Mouse (Mus musculus) heart, embryonic 12.5 days (tissue): ENCODE data around the gene Msl3l2. TPM values are rescaled to one million over a fixed set of nuclear protein-coding genes. Genes with fewer than 3 reads are reported as not detected.
A peak's percentile ranks its signal among the peaks of the same experiment; 100 is the strongest.

ENCODE experiments used
- ATAC-seq: fragments of 200-750 bp; cut with Nextera tagmentation; 2 replicates; pipeline ENCODE4 v1.8.0; 2017; ENCODE audit warnings: moderate TSS enrichment, moderate library complexity; ENCODE audit not compliant: insufficient number of reproducible peaks, low FRiP score
- H3K27ac ChIP-seq: fragments of 300-500 bp; sonication (generic); 2 replicates; pipeline ENCODE4 v1.5.1; 2016; ENCODE audit warnings: mild to moderate bottlenecking, moderate library complexity; ENCODE audit not compliant: poor library complexity, severe bottlenecking
- H3K27me3 ChIP-seq: fragments of 300-500 bp; sonication (generic); replicated peaks from 2 replicates; pipeline ENCODE4 v1.6.1; 2016; ENCODE audit warnings: mild to moderate bottlenecking, moderate library complexity
- H3K36me3 ChIP-seq: fragments of 300-500 bp; sonication (generic); 2 replicates; pipeline ENCODE4 v1.6.1; 2016; ENCODE audit warnings: mild to moderate bottlenecking, moderate library complexity
- H3K4me1 ChIP-seq: fragments of 300-500 bp; sonication (generic); replicated peaks from 2 replicates; pipeline ENCODE4 v1.6.1; 2016; ENCODE audit warnings: mild to moderate bottlenecking
- H3K4me2 ChIP-seq: fragments of 300-500 bp; sonication (generic); 2 replicates; pipeline ENCODE4 v1.6.1; 2016; ENCODE audit warnings: mild to moderate bottlenecking, moderate library complexity
- H3K4me3 ChIP-seq: fragments of 300-500 bp; sonication (generic); 2 replicates; pipeline ENCODE4 v1.5.1; 2016; ENCODE audit warnings: mild to moderate bottlenecking
- H3K9ac ChIP-seq: fragments of 300-500 bp; sonication (generic); 2 replicates; pipeline ENCODE4 v1.6.1; 2016; ENCODE audit warnings: mild to moderate bottlenecking, moderate library complexity
- H3K9me3 ChIP-seq: fragments of 300-500 bp; sonication (generic); replicated peaks from 2 replicates; pipeline ENCODE4 v1.6.1; 2016; ENCODE audit warnings: mild to moderate bottlenecking, moderate library complexity
- WGBS: fragments of 180-500 bp; shearing (Covaris S2); methylation state at CpG from one replicate; pipeline ENCODE4 v1.1.7; 2016; 5-methylcytosine and 5-hydroxymethylcytosine counted together
- polyA plus RNA-seq: library from polyadenylated mRNA; unstranded; fragments of >200 nt; fragmentation: Nextera tagmentation; extraction: Ambion mirVana; gene quantifications from 2 replicates; pipeline ENCODE4 v1.2.1, GENCODE M21; 2016

Gene Msl3l2
- polyA plus RNA-seq, 1 experiment from 2014 or later, result 9.5 TPM

DNA sequence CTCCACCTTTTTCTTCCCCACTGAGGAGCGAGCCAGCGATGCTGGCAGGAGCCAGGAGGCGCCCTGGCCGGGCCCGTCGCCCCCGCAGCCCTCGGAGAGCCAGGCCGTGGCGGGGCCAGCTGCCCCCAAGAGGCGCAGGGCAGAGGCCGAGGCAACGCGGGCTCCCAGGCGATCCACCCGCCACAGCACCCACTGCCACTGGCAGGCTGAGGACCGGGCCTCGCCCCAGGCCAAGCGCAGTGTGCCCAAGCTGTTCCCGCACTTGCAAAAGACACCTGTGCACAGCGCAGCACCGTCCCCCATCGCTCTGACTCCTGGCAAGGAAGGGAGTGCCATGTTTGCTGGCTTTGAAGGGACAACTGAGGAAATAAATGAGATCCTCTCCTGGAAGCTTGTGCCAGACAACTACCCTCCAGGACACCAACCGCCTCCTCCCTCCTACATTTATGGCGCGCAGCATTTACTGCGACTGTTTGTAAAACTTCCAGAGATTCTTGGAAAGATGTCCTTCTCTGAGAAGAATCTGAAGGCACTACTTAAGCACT, 9.0 kb downstream of the Msl3l2 start:
- Histone ChIP-seq H3K9ac (peak overlapping the region; percentile 79), H3K9me3 (no peaks in the 10 kb centered on the region), H3K4me2 (peak overlapping the region; percentile 88), H3K27ac (peak overlapping the region; percentile 46), H3K4me3 (peak overlapping the region; percentile 63), H3K27me3 (no peaks in the 10 kb centered on the region), H3K36me3 (no peaks in the 10 kb centered on the region), H3K4me1 (peaks cover 9% of the 10 kb centered on the region)
- 15% methylated on average over 27 of the region's 27 CpGs for WGBS
- peak; percentile 59 for ATAC-seq

DNA sequence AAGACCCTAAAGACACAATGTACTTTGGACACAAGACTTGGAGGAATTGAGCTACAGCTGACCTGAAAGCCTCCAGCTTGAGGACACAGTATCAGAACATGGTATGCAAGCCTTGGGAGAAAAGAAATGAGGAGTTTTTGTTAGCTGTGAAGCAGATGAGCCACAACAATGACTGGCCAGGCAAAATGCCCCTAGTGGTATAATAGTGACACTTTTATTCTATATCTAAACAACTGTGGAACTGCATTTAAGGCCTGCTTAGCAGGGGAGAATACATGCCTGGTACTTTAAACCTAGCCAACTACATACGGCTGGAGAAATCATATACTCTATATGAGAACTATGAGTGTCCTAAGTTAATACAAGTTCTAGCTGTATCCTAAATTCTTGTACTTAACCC, 20.3 kb downstream of the Msl3l2 start:
- no peak overlapping the region for H3K9ac ChIP-seq
- no peaks in the 10 kb centered on the region for H3K9me3 ChIP-seq
- H3K27me3 ChIP-seq, result no peaks in the 10 kb centered on the region
- no peak overlapping the region for H3K27ac ChIP-seq
- no peaks in the 10 kb centered on the region for H3K36me3 ChIP-seq
- H3K4me1 ChIP-seq, result no peaks in the 10 kb centered on the region
- no peak overlapping the region for H3K4me2 ChIP-seq
- no peak for ATAC-seq
- WGBS, result 91% methylated on average over 1 of the region's 1 CpGs
- no peak overlapping the region for H3K4me3 ChIP-seq

DNA sequence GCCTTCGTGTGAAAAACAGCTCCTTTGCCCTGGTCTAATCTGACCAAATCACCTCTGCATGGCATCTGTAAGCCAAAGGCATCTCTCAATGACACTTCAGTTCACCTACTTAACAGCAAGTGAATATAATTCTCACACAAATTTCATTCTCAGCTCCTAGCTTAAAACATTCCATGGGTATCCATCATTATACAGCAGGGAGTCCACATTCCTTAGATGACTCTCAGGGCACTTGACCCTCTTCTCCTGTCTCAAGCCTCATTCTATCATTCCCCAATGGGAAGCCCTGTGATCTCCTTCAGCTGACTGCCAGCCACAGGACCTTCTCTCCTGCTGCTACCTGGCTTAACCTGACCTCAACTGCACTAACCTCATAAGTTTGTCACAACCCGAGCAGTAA, 22.9 kb downstream of the Msl3l2 start:
- H3K27ac ChIP-seq, result no peak overlapping the region
- ATAC-seq, result no peak
- 66% methylated on average over 2 of the region's 2 CpGs for WGBS

DNA sequence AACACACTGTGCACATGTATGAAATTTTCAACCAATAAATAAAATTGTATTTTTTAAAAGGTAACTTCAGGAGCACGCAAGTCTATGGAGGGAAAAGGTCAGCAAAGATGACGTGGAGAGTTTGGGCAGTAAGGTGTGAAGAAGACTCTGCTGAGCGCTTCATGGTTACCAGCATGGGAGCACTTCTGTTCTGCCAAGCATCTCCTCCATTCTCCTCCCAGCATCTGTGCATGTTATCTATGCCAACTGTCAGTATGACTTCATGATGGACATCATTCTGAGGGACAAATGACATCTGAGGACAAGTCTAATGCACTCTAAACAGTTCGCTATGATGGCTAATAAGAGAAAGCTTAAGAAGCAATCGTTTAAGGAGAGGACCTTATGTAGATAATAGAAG, 30.5 kb downstream of the Msl3l2 start:
- Histone ChIP-seq H3K4me3 (no peak overlapping the region), H3K36me3 (no peaks in the 10 kb centered on the region), H3K4me2 (no peak overlapping the region), H3K9ac (no peak overlapping the region), H3K9me3 (no peaks in the 10 kb centered on the region), H3K27ac (no peak overlapping the region), H3K27me3 (no peaks in the 10 kb centered on the region), H3K4me1 (no peaks in the 10 kb centered on the region)
- WGBS, result 88% methylated on average over 5 of the region's 5 CpGs
- no peak for ATAC-seq

More for the DNA sequence above, 22.9 kb downstream of the Msl3l2 start:
- Histone ChIP-seq H3K4me2 (no peak overlapping the region), H3K4me3 (no peak overlapping the region), H3K27me3 (no peaks in the 10 kb centered on the region), H3K4me1 (no peaks in the 10 kb centered on the region), H3K9me3 (no peaks in the 10 kb centered on the region), H3K36me3 (no peaks in the 10 kb centered on the region), H3K9ac (no peak overlapping the region)

DNA sequence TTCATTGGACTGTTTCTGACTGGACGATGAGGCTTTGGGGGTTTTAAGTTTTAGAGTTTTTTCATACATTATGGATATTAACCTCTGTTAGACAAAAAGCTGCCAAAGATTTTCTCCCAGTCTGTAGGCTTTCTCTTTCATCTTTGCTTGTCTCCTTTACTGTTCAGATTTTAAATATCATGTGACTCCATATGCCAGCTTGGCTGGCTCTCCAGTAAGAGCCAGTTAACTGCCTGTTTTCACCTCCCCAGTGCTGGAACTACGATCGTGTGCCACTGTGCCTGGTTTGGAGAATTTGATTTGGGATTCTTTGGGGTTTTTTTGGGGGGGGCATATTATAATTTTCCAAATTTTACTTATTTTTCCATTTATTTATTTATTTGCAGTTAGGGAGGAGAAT, 42.2 kb downstream of the Msl3l2 start:
- WGBS, result 86% methylated on average over 3 of the region's 3 CpGs
- Histone ChIP-seq H3K9me3 (no peaks in the 10 kb centered on the region), H3K4me2 (no peak overlapping the region)

DNA sequence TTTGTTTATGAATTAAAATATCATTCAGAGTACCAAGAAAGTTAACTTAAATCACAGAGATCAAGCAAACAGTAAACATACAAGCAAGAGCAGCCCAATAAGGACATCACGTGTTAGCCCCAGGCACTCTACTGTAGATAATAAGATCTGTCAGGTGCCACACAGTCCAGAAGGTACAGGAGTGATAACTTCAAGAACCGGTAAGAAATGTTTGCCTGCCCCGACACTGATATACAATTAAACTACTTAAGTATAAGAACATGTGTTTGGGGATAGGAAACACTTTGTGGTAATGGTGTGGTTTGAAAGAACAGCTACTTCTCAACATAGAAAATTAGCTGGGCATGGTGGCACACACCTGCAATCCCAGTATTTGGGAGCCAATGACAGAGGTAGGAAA, 50.2 kb downstream of the Msl3l2 start:
- no peak overlapping the region for H3K4me3 ChIP-seq
- H3K4me2 ChIP-seq, result no peak overlapping the region
- H3K36me3 ChIP-seq, result peaks cover 2% of the 10 kb centered on the region; the same call in 1 of the 2 replicates
- H3K27ac ChIP-seq, result no peak overlapping the region
- no peaks in the 10 kb centered on the region for H3K4me1 ChIP-seq
- no peak overlapping the region for H3K9ac ChIP-seq
- WGBS, result 78% methylated on average over 3 of the region's 3 CpGs
- ATAC-seq, result no peak
- no peaks in the 10 kb centered on the region for H3K27me3 ChIP-seq
- H3K9me3 ChIP-seq, result no peaks in the 10 kb centered on the region

More for the DNA sequence above, 42.2 kb downstream of the Msl3l2 start:
- Histone ChIP-seq H3K4me1 (no peaks in the 10 kb centered on the region), H3K9ac (no peak overlapping the region), H3K4me3 (no peak overlapping the region), H3K27me3 (no peaks in the 10 kb centered on the region), H3K36me3 (peaks cover 3% of the 10 kb centered on the region; the same call in 1 of the 2 replicates), H3K27ac (no peak overlapping the region)
- no peak for ATAC-seq

DNA sequence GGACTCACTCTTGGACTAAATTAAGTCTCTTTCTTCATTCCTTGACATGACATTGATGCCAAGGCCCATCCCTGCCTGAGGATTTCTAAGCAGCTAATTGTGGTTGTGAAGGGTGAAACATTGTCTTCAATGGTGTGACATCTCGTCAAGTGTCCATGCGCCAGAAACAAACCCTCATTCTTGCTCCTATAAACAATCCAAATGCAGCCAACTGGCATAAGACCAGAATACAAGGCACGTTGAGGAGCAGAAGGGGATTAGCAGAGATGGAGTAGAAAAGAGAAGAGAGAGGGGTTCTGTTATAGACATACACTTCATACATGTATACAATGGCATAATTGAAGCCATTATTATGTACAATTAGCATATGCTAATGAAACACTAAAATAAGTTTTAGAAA, 51.5 kb downstream of the Msl3l2 start:
- Histone ChIP-seq H3K4me2 (no peak overlapping the region), H3K9ac (no peak overlapping the region), H3K4me1 (no peaks in the 10 kb centered on the region), H3K27ac (no peak overlapping the region), H3K27me3 (no peaks in the 10 kb centered on the region), H3K4me3 (no peak overlapping the region), H3K9me3 (no peaks in the 10 kb centered on the region), H3K36me3 (no peaks in the 10 kb centered on the region)
- WGBS, result 93% methylated on average over 3 of the region's 3 CpGs
- ATAC-seq, result no peak

DNA sequence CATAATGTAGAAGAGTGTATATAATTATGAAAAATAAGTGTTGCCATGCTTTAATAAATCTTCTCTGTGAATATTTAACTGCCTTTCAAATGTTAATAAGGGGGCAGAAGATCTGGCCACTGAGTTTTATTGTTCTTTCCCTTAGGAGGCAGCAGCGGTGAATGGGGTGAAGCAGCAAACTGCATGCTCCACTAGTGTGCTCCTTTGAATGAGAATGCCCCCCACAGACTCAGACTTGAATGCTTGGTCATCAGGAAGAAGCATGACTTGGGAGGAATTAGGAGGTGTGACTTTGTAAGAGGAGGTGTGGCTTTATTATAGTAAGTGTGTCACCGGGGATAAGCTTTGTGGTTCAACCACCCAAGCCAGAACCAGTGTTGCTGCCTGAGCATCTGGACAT, 52.0 kb downstream of the Msl3l2 start:
- no peaks in the 10 kb centered on the region for H3K27me3 ChIP-seq
- no peaks in the 10 kb centered on the region for H3K4me1 ChIP-seq
- no peak overlapping the region for H3K9ac ChIP-seq
- no peaks in the 10 kb centered on the region for H3K9me3 ChIP-seq
- no peak overlapping the region for H3K27ac ChIP-seq
- ATAC-seq, result no peak
- no peak overlapping the region for H3K4me2 ChIP-seq
- 74% methylated on average over 2 of the region's 2 CpGs for WGBS
- no peaks in the 10 kb centered on the region for H3K36me3 ChIP-seq
- H3K4me3 ChIP-seq, result no peak overlapping the region

DNA sequence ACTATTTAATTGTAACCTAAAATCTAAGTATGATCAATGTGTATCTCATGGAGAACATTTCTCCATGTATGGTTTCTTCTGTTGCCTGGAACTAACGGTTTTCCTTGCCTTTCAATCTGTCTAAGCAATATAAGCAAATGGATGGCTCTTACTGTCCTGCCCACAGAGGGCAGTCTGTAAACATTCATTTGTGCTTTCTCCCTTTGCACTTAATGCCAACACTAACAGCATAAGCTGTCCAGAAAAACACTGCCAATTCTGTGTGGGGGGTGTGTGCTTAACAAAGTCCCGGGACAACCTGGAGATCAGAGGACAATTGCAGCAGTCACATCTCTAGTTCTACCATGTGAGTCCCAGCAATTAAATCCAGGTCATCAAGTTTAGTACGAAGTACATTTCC, 57.7 kb downstream of the Msl3l2 start:
- H3K36me3 ChIP-seq, result peaks cover 3% of the 10 kb centered on the region; the same call in 1 of the 2 replicates
- ATAC-seq, result no peak
- 76% methylated on average over 3 of the region's 3 CpGs for WGBS
- H3K9ac ChIP-seq, result no peak overlapping the region
- H3K4me3 ChIP-seq, result no peak overlapping the region
- no peaks in the 10 kb centered on the region for H3K9me3 ChIP-seq
- H3K4me2 ChIP-seq, result no peak overlapping the region
- no peaks in the 10 kb centered on the region for H3K27me3 ChIP-seq
- H3K4me1 ChIP-seq, result no peaks in the 10 kb centered on the region
- no peak overlapping the region for H3K27ac ChIP-seq

DNA sequence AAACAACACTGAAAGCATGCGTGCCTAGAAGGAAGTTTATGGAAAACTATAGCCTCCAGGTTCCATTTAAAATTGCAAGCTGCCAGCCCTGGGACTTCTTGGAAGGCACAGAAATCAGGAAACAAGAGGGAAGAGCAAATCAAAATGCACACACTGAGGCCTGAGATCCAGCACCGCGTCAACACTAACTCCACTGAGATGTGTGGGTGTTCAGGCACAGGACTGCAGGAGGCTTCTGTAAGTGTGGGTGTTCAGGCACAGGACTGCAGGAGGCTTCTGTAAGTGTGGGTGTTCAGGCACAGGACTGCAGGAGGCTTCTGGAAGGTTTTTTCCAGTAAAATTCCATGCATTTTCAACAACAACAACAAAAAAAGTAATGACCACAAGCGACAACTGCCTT, 59.0 kb downstream of the Msl3l2 start:
- Histone ChIP-seq H3K27ac (no peak overlapping the region), H3K9ac (no peak overlapping the region), H3K9me3 (no peaks in the 10 kb centered on the region), H3K36me3 (peaks cover 3% of the 10 kb centered on the region; the same call in 1 of the 2 replicates), H3K4me2 (no peak overlapping the region), H3K27me3 (no peaks in the 10 kb centered on the region), H3K4me3 (no peak overlapping the region), H3K4me1 (no peaks in the 10 kb centered on the region)
- WGBS, result 75% methylated on average over 4 of the region's 4 CpGs
- no peak for ATAC-seq
